Mouse (Mus musculus): ENCODE data around the gene Carns1. TPM values are rescaled to one million over a fixed set of nuclear protein-coding genes. Genes with fewer than 3 reads are reported as not detected.

Gene Carns1
- total RNA-seq, 4 experiments from 2014 or later = 3.6 to 6.8 (median 5.2) TPM

DNA sequence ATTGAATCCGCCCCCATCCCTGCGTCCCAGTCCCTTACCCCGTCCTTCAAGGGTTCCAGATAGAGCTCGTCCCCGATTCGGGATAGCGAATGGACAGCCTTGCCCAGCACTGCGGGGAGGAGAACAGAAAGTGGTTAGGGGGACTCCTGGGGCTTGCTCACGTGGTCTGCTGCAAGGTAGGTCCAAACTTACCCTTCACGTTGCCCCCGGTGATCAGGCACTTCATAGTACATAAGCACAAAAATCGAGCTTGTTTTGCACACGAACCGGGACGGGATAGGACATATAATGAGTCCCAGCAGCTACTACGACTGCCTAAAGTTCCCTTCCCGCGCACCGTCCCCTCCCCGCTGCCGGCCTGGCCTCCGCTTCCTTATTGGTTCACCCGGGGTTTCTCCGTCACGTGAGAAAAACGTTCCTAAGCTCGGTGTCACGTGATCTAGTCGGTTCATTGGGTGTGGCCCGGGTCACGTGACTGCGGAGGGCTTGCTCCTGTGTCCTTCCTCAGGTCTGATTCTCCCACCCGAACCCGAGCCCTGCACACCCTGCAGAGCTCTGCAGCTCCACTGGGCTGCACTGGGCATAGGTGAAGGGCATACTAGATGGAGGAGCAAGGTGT lies 26.1 kb upstream of the Carns1 start, which contains the start of gene Rad9a:
TSS of gene Rad9a (minus strand) at position 372 of the 619 bp plus-strand sequence.
- peak; percentile 95 for DNase-seq

GRCm38 (mm10) chr19:4197180-4197579 lies 21.9 kb upstream of the Carns1 start:
- DNase-seq = no peak

DNA sequence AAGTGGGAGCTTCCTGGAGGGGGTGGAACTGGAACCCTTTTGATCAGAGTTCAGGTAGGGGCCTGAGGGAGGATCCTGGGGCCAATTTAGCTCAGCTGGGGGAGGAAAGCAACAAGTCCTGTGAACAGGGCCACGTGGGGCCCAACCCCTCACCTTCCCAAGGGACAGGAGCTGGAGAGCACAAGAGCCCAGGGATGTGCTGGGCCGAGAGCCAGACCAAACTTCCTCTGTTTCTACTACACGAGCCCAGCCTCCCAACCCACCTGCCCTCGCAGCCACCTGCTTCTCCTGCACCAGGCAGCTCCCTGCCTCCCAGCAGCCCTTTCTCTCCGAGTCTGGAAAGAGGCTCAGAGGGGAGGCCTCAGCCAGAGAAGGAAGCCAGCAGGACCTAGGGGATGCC lies 21.3 kb upstream of the Carns1 start:
- no peak for DNase-seq

DNA sequence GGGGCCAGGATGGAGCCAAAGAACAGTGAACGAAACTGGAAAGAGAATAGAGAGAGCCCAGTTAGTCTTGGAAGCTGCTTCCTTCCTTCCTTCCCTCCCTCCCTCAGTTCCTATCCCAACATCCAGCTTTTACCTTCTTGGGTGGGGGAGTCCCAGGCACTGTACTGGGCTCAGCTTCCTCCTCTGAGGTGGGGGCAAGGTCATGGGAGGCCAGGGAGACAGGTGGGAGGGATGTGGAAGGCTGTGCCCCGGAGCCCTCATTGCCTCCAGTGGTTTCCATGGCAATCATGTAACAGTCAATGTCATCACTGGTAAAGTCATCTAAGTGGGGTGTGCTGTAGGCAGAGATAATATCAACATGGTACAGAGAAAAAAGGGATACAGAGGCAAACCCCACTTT lies 20.8 kb upstream of the Carns1 start:
- DNase-seq = no peak

DNA sequence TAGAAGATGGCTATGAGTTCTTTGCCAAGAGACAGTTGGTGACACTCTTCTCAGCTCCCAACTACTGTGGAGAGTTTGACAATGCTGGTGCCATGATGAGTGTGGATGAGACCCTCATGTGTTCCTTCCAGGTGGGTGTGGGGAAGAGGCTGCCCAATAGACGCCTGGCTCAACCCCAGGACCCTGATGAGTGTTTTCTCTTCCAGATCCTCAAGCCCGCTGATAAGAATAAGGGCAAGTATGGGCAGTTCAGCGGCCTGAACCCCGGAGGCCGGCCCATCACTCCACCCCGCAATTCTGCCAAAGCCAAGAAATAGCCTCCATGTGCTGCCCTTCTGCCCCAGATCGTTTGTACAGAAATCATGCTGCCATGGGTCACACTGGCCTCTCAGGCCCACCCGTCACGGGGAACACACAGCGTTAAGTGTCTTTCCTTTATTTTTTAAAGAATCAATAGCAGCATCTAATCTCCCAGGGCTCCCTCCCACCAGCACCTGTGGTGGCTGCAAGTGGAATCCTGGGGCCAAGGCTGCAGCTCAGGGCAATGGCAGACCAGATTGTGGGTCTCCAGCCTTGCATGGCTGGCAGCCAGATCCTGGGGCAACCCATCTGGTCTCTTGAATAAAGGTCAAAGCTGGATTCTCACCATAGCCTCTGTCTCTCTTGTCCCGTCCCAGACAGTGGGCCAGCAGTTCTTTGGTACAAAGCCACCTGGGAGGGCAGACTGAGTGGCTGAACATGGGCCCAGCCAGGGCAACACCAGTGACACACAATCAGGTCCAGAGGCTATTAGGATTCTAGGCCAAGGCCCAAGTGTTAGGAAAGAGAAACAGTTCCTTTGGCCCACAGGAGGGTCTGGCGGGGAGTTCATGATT lies 19.7 kb upstream of the Carns1 start:
- DNase-seq = no peak

- no peak for DNase-seq
These were observed 18.9 kb upstream of the Carns1 start for GRCm38 (mm10) chr19:4194021-4194724.

DNA sequence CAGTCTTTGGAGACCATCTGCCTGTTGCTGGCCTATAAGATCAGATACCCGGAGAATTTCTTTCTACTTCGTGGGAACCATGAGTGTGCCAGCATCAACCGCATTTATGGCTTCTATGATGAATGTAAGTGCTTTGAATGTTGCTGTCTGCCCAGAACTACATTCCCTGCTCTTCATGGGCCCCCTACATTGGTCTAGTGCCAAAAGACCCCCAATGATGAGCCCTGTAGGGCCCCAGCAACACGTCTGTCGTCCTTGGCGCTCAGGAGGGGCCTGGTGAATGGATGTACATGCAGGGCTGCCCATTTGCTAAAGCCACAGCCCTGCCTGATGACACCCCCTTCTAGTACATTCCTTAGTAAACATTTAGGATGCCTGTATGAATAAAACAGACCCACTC lies 17.9 kb upstream of the Carns1 start:
- DNase-seq = no peak

- no peak for DNase-seq
These were observed 17.1 kb upstream of the Carns1 start for GRCm38 (mm10) chr19:4192251-4192985.

DNA sequence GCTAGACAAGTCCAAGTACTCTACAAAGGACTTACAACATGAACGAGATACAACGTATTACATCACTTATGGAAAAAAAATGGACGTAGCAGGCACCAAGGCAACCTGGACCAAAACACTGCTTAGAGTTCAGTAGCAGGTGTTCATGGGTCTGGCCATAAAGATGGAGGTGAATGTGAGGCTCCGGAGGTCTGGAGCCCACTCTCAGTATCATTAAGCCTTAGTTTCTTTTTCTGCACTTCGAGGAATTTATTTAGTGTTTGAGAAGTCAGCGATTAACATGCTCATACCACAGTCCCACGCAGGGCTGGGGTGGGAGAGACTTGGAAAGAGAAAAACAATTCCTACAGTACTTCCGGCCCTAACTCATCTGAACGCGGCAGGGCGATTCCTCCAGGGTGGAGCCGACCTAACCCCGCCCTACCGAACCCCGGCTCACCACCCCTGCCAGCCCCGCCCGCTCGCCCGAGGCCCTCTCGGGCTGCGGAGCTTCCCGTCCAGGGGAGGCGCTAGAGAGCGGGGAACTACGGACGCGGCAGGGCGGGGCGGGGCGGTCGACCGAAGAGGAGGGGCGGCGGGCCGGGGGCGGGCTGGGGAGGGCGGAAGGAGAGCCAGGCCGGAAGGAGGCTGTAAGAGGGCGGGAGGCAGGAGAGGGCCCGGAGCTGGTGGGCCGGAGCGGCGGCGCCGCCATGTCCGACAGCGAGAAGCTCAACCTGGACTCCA lies 16.4 kb upstream of the Carns1 start, which contains the start of gene Ppp1ca:
TSS of gene Ppp1ca (plus strand) at position 538 of the 723 bp plus-strand sequence.
- DNase-seq = peak; percentile 91

- no peak for DNase-seq
These were observed 15.6 kb upstream of the Carns1 start, which contains the start of gene Tbc1d10c for GRCm38 (mm10) chr19:4190831-4191334. TSS of gene Tbc1d10c (minus strand) at chr19:4191284.

GRCm38 (mm10) chr19:4189051-4189620 lies 13.9 kb upstream of the Carns1 start:
- DNase-seq = no peak

DNA sequence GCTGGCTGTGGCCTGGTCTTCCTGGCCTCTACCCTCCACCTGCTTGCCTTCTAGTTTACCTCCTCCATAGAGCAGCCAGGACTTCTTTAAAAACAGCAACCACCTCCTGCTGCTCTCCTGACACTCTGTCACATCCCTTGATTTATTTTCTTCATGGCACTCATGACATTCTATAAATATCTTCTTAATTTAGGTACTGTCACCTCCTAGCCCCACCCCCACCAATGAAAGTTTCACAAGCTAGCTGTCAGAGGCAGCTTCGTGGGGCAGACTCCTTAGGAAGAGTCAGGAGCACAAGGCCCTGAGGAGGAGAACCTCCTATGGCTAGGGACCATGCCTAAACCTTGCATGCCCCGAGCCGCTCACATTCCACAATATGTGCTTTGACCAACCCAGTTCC lies 12.0 kb upstream of the Carns1 start:
- no peak for DNase-seq

GRCm38 (mm10) chr19:4184976-4185975 lies 10.0 kb upstream of the Carns1 start:
- DNase-seq = no peak

GRCm38 (mm10) chr19:4183689-4184088 lies 8.4 kb upstream of the Carns1 start:
- no peak for DNase-seq

- DNase-seq = peak; percentile 76
These were observed 6.6 kb upstream of the Carns1 start for GRCm38 (mm10) chr19:4181892-4182291.

DNA sequence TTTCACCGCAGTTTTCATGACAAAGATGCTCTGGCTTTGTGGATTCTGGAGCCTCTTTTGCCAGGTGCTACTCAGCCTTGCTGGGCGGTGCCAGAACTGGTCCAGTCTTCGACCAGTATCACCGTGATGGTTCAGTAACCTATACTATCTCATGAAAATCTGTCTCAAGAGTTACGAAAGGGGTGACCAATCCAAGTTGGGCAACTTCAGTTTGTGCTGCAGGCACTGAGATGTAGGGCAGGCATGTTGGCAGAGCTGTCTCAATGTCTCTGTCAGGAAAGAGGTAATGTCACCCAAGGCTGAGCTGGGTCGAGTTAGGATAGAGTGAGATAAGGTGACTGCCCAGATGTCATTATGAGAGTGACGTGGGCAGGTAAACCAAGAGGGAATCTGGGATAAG lies 5.1 kb upstream of the Carns1 start:
- no peak for DNase-seq

DNA sequence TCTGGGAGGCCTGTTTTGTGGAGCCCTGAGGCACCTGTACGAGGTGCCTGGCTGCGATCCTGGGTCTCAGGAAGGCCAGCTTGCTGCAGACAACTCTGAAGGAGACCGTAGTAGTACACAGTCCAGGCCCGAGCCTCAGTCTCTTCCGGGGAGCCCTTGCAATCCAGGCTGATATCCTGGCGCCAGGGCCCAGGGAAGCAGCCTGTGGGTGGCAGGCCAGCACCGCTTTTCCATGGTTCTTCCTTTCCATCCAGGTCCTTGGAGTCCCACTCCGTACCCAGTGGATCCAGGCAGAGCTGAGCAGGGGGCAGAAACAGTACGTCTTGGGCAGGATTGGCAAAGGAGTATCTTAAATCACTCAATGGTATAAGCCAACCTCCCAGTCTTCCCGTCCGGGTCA lies 2.4 kb downstream of the Carns1 start:
- no peak for DNase-seq

DNA sequence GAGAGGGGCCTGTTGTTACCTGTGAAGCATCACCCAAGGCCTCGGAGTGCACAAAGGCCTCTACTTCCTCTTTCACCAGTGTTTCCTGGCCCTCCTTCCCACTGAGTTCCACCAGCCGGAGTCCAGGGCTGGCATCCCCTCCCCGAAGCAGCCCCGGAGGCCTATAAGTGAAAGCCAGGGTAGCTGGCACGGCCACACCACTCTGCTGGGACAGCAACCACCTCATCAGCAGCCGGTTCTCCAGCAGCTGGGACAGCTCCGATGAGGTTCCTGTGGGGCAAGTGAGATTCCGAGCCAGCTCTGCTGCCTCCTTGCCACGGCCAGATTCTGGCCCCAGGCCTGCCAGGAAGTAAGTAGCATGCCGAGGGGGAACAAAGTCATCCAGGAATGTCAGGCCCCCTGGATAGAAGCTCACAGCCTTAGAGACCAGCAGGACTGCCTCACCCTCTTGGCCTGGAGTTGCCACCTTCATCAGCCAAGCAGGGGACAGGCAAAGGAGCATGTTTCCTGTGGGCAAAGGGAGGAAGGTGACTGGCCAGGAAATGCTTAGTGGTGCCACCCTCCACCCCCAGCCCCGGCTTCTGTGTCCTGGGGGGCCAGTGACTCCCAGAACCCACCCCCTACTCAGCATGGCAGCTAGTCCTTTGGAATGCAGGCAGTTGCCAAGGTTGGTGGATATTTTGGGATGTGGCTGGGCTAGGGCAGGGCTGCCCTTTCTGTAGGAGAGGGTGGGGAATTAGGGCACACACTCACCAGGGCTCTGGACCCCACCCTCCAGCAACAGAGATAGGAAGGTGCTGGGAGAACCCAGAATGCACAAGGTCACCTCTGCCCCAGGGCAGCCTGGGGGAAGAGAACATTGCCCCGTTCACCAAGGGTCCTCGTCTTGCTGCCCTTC lies 3.6 kb downstream of the Carns1 start:
- no peak for DNase-seq

All from adrenal gland, adult 8-10 months (tissue).